Mouse (Mus musculus): ENCODE measurements around the gene Haghl. TPM values are rescaled to one million over a fixed set of nuclear protein-coding genes. Genes with fewer than 3 reads are reported as not detected.
A peak's percentile ranks its signal among the peaks of the same experiment; 100 is the strongest.

The Haghl gene
- polyA plus RNA-seq, 1 experiment from 2014 or later, result 57.7 TPM

DNA sequence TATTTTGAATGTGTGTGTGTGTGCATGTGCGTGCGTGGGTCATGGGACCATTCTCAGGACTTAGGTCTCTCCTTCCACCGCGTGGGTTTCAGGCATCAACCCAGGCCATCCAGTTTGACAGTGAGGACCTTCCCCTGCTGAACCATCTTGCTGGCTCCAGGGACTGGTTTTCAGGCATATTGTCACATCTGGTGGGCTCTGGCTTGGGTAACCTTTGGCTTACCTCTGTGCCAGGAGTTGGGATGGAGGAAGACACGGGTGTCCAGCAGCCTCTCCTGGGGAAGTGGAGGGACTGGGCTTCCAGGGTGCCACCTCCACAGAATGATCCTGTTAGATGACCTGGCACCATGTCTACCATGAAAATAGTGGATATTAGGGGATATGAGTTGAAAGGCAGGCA is 7.5 kb downstream of the Haghl start:
- Histone ChIP-seq H3K27ac (ENCODE audit: low read length) (no peak overlapping the region), H3K36me3 (ENCODE audit: control insufficient read depth, insufficient read depth, low read length) (peaks cover 25% of the 10 kb centered on the region), H3K9me3 (ENCODE audit: control insufficient read depth, low read length) (no peaks in the 10 kb centered on the region), H3K4me3 (ENCODE audit: low read length) (no peak overlapping the region), H3K4me2 (ENCODE audit: low read depth, low read length) (no peak overlapping the region), H3K27me3 (ENCODE audit: control insufficient read depth, insufficient read depth, low read depth, low read length) (no peaks in the 10 kb centered on the region), H3K9ac (ENCODE audit: low read length) (no peak overlapping the region), H3K4me1 (replicated peaks; ENCODE audit: control insufficient read depth, insufficient read depth, low read length) (peaks cover 7% of the 10 kb centered on the region)
- WGBS, result 88% methylated on average over 5 of the region's 5 CpGs
- no peak for ATAC-seq (ENCODE audit: low read depth)

DNA sequence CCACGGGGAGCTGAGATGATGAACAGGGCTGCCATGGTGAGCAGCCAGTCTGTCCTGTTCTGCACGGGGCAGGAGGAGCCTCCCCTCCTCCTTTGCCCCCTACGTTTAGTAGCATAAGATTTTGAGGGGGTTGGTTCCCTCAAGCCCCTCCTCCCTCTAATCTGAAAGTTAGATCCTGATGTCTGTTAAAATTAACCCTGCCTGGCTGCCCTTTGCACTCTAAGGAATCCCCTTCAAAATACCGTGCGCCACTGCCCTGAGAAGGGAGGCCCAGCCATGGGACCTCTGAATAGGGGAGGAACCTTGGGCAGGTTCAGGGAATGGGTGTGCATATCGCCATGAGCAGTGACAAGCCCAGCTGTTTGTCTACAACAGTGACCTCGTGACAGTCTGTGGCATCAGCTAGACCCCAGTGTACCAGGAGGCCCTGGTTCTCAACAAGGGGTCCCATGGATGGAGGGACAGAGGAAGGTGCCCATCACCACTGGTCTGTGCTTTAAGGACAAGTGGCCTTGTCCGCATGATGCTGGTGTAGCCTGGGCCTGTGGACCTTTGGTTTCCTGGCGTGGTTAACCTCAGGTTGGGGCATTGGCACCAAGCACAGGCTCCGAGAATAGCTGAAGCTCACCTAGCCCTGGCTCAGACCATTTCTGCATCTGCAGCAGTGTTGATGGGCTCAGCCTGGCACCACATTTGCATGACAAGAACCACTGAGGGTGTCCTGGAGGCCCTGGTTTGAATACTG is 10.0 kb downstream of the Haghl start:
- no peak overlapping the region for H3K4me2 ChIP-seq (ENCODE audit: low read depth, low read length)

DNA sequence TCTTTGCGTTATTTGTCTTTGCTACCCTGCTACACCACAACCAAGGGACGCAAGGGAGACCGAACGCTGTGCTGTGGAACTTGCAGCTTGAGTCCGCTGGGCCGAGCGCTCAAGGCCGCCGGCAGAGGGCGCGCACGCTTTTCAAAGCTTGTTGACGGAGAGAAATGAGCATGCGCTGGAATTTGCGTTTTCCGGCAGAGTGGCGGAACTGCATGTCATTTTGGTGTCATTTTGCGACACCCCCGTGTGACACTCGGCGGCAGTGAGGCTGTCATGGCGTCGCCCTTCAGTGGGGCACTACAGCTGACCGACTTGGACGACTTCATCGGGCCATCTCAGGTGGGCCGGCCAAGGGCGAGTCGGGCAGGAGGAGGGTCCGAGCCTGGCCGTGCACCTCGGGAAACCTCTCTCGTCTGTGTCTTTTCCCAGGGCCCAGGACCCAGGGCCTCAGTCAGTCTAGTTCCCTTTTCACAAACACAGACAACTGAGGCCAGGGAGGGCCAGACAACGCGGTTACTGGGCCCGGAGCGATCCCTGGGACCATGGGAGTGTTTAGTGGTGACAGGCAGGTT is 11.8 kb downstream of the Haghl start, which contains the start of gene Narfl:
Gene Narfl, plus strand, starts transcription at position 228 of the 572 bp plus-strand sequence.
- ATAC-seq (ENCODE audit: low read depth), result peak; percentile 92
- peak within 1 kb of the TSS; percentile 64 for H3K4me3 ChIP-seq (ENCODE audit: low read length)
- 0 out of 2 replicates have a peak, but pooled peaks cover 2% of the 10 kb centered on the region for H3K36me3 ChIP-seq (ENCODE audit: control insufficient read depth, insufficient read depth, low read length)
- no peaks in the 10 kb centered on the region for H3K9me3 ChIP-seq (ENCODE audit: control insufficient read depth, low read length)
- peaks cover 7% of the 10 kb centered on the region for H3K4me1 ChIP-seq (replicated peaks; ENCODE audit: control insufficient read depth, insufficient read depth, low read length)
- WGBS, result under 1% methylated on average over 37 of the region's 37 CpGs
- peak within 1 kb of the TSS; percentile 84 for H3K9ac ChIP-seq (ENCODE audit: low read length)
- H3K4me2 ChIP-seq (ENCODE audit: low read depth, low read length), result peak within 1 kb of the TSS; percentile 88
- H3K27ac ChIP-seq (ENCODE audit: low read length), result no peak within 1 kb of the TSS
- no peaks in the 10 kb centered on the region for H3K27me3 ChIP-seq (ENCODE audit: control insufficient read depth, insufficient read depth, low read depth, low read length)

More for the DNA sequence above, 10.0 kb downstream of the Haghl start:
- Histone ChIP-seq H3K4me1 (replicated peaks; ENCODE audit: control insufficient read depth, insufficient read depth, low read length) (peaks cover 7% of the 10 kb centered on the region), H3K9ac (ENCODE audit: low read length) (no peak overlapping the region), H3K27ac (ENCODE audit: low read length) (no peak overlapping the region), H3K9me3 (ENCODE audit: control insufficient read depth, low read length) (no peaks in the 10 kb centered on the region), H3K27me3 (ENCODE audit: control insufficient read depth, insufficient read depth, low read depth, low read length) (no peaks in the 10 kb centered on the region), H3K4me3 (ENCODE audit: low read length) (no peak overlapping the region), H3K36me3 (ENCODE audit: control insufficient read depth, insufficient read depth, low read length) (peaks cover 10% of the 10 kb centered on the region)
- WGBS, result 71% methylated on average over 10 of the region's 10 CpGs
- no peak for ATAC-seq (ENCODE audit: low read depth)

DNA sequence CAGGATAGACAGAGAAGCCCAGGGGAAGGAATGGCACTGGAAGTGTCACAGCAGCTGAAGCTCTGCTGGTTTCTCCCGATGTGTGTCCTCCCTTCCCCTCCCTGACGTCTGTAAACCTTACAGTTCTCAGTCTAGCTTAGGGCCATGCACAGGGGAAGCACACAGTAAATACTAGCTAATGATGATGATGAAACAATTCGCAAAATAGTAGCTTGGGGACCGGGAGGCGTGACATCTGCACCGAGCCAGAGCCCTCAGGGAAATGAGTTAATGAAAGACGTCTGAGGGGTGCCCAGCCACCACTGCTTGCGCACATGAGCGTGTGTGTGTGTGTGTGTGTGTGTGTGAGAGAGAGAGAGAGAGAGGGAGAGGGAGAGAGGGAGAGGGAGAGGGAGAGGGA is 16.1 kb downstream of the Haghl start:
- H3K27ac ChIP-seq (ENCODE audit: low read length), result no peak overlapping the region
- H3K36me3 ChIP-seq (ENCODE audit: control insufficient read depth, insufficient read depth, low read length), result no peaks in the 10 kb centered on the region
- no peak overlapping the region for H3K4me3 ChIP-seq (ENCODE audit: low read length)
- whole genome bisulfite sequencing, result 54% methylated on average over 9 of the region's 9 CpGs
- H3K27me3 ChIP-seq (ENCODE audit: control insufficient read depth, insufficient read depth, low read depth, low read length), result no peaks in the 10 kb centered on the region
- H3K4me2 ChIP-seq (ENCODE audit: low read depth, low read length), result no peak overlapping the region
- no peak overlapping the region for H3K9ac ChIP-seq (ENCODE audit: low read length)
- no peaks in the 10 kb centered on the region for H3K9me3 ChIP-seq (ENCODE audit: control insufficient read depth, low read length)
- peaks cover 3% of the 10 kb centered on the region for H3K4me1 ChIP-seq (replicated peaks; ENCODE audit: control insufficient read depth, insufficient read depth, low read length)
- no peak for ATAC-seq (ENCODE audit: low read depth)

DNA sequence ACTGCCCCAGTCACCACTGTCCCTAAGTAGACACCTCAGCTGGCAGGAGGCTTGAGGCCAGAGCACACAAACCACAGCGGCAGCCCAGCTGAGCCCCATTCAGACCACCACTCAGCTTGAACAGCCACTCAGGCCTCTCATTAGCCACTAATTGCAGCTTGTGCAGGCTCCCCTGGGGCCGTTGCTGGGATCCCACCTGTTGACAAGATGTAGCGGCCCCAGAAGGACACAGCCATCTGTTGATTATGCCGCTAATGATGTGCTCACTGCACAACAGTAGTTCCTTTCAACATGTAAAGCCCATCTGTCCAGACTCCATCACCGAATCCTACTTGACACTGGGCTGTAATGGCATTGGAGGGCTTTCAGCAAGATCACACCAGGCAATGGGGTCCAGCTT is 19.6 kb downstream of the Haghl start:
- 62% methylated on average over 5 of the region's 5 CpGs for WGBS
- no peaks in the 10 kb centered on the region for H3K4me1 ChIP-seq (replicated peaks; ENCODE audit: control insufficient read depth, insufficient read depth, low read length)
- no peaks in the 10 kb centered on the region for H3K9me3 ChIP-seq (ENCODE audit: control insufficient read depth, low read length)
- no peaks in the 10 kb centered on the region for H3K36me3 ChIP-seq (ENCODE audit: control insufficient read depth, insufficient read depth, low read length)
- H3K4me2 ChIP-seq (ENCODE audit: low read depth, low read length), result no peak overlapping the region
- no peak overlapping the region for H3K27ac ChIP-seq (ENCODE audit: low read length)
- ATAC-seq (ENCODE audit: low read depth), result no peak
- H3K9ac ChIP-seq (ENCODE audit: low read length), result no peak overlapping the region
- no peaks in the 10 kb centered on the region for H3K27me3 ChIP-seq (ENCODE audit: control insufficient read depth, insufficient read depth, low read depth, low read length)
- no peak overlapping the region for H3K4me3 ChIP-seq (ENCODE audit: low read length)

DNA sequence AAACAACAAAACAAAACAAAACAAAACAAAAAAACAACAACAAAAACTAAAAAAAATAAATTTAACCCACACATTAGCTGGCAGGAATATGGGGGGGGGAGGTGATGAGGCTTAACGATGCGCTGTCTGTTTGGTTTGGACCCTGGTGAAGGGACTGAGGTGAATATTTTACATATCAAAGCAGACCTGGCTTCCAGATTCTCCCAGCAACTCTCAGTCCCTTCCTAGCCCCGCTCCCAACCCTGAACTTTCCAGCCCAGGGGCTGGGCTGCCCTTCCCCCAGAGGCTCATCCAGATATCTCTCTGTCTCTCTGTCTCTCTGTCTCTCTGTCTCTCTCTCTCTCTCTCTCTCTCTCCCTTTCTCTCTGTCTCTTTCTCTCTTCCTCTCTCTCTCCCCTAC is 22.9 kb downstream of the Haghl start:
- Histone ChIP-seq H3K9ac (ENCODE audit: low read length) (no peak overlapping the region), H3K27me3 (ENCODE audit: control insufficient read depth, insufficient read depth, low read depth, low read length) (no peaks in the 10 kb centered on the region), H3K27ac (ENCODE audit: low read length) (no peak overlapping the region), H3K4me3 (ENCODE audit: low read length) (no peak overlapping the region), H3K36me3 (ENCODE audit: control insufficient read depth, insufficient read depth, low read length) (no peaks in the 10 kb centered on the region), H3K4me1 (replicated peaks; ENCODE audit: control insufficient read depth, insufficient read depth, low read length) (no peaks in the 10 kb centered on the region), H3K9me3 (ENCODE audit: control insufficient read depth, low read length) (no peaks in the 10 kb centered on the region), H3K4me2 (ENCODE audit: low read depth, low read length) (no peak overlapping the region)
- 51% methylated on average over 3 of the region's 3 CpGs for WGBS
- no peak for ATAC-seq (ENCODE audit: low read depth)

DNA sequence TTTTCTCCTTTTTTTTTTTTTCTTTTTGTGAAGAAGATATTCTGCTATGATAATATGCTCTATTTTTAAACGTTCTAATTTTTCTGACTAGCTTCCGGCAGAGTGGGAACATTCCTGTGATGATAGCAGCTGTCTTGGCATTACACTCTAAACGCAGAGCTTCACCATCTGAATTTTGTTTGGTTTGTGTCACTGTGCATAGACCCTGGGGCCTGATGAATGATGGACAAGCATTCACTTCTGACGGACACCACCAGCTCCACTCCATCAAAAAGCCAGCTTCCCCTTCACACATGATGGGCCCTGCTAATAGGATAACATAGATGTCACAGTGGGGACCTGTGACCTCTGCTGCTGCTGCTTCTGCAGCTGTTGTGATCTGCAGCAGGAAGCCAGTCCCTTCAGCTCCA is 23.9 kb downstream of the Haghl start:
- H3K4me1 ChIP-seq (replicated peaks; ENCODE audit: control insufficient read depth, insufficient read depth, low read length), result no peaks in the 10 kb centered on the region
- no peak overlapping the region for H3K27ac ChIP-seq (ENCODE audit: low read length)
- WGBS, result 21% methylated on average over 4 of the region's 4 CpGs
- no peaks in the 10 kb centered on the region for H3K27me3 ChIP-seq (ENCODE audit: control insufficient read depth, insufficient read depth, low read depth, low read length)
- ATAC-seq (ENCODE audit: low read depth), result no peak
- no peaks in the 10 kb centered on the region for H3K36me3 ChIP-seq (ENCODE audit: control insufficient read depth, insufficient read depth, low read length)
- H3K4me2 ChIP-seq (ENCODE audit: low read depth, low read length), result no peak overlapping the region
- H3K4me3 ChIP-seq (ENCODE audit: low read length), result no peak overlapping the region
- no peak overlapping the region for H3K9ac ChIP-seq (ENCODE audit: low read length)
- no peaks in the 10 kb centered on the region for H3K9me3 ChIP-seq (ENCODE audit: control insufficient read depth, low read length)

DNA sequence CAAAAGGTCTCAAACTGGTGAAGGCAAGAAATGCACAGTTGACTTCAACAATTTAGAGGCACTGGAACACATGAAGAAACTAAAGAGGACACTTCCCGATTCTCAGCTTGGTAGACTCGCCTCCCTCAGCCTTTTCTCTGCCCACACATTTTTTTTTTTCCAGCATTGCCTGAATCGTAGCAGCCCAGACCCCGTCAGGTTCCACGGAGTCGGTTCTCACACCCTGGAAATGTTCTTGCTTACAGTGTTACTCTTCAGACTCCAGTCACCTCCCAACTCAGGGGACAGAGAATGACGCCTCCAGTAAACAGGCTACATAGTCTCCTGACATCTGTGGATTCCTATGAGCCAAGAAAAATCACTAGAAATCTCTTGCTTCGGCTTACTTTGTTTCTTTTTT is 25.3 kb downstream of the Haghl start:
- WGBS, result 62% methylated on average over 8 of the region's 8 CpGs
- peaks cover 6% of the 10 kb centered on the region for H3K4me1 ChIP-seq (replicated peaks; ENCODE audit: control insufficient read depth, insufficient read depth, low read length)

DNA sequence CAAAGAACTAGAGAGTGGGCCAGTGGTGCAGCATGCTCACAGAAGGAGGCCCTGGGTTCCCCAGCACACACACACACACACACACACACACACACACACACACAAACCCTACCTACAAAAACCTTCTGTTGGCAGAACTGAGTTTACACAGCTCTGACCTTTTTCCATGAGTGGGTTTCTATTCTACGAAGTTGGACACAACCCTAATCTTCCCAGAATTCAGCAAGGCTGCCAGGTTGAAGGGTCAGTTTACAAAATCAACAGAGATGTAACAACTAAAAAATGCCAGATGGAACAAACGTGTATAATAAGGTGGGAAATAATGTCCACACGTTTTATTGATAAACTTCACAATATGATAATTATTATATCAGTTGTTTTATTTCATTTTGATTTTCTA is 27.8 kb downstream of the Haghl start:
- Histone ChIP-seq H3K36me3 (ENCODE audit: control insufficient read depth, insufficient read depth, low read length) (no peaks in the 10 kb centered on the region), H3K4me1 (replicated peaks; ENCODE audit: control insufficient read depth, insufficient read depth, low read length) (peaks cover 6% of the 10 kb centered on the region), H3K9ac (ENCODE audit: low read length) (no peak overlapping the region), H3K9me3 (ENCODE audit: control insufficient read depth, low read length) (no peaks in the 10 kb centered on the region), H3K4me2 (ENCODE audit: low read depth, low read length) (no peak overlapping the region), H3K27ac (ENCODE audit: low read length) (no peak overlapping the region), H3K27me3 (ENCODE audit: control insufficient read depth, insufficient read depth, low read depth, low read length) (no peaks in the 10 kb centered on the region), H3K4me3 (ENCODE audit: low read length) (no peak overlapping the region)
- no peak for ATAC-seq (ENCODE audit: low read depth)
- 36% methylated on average over 3 of the region's 3 CpGs for WGBS

More for the DNA sequence above, 25.3 kb downstream of the Haghl start:
- H3K27me3 ChIP-seq (ENCODE audit: control insufficient read depth, insufficient read depth, low read depth, low read length), result no peaks in the 10 kb centered on the region
- no peaks in the 10 kb centered on the region for H3K9me3 ChIP-seq (ENCODE audit: control insufficient read depth, low read length)
- no peak overlapping the region for H3K4me2 ChIP-seq (ENCODE audit: low read depth, low read length)
- no peak overlapping the region for H3K4me3 ChIP-seq (ENCODE audit: low read length)
- ATAC-seq (ENCODE audit: low read depth), result no peak
- no peaks in the 10 kb centered on the region for H3K36me3 ChIP-seq (ENCODE audit: control insufficient read depth, insufficient read depth, low read length)
- H3K9ac ChIP-seq (ENCODE audit: low read length), result no peak overlapping the region
- H3K27ac ChIP-seq (ENCODE audit: low read length), result no peak overlapping the region
